Mouse (Mus musculus) heart, postnatal 0 days (tissue): ENCODE measurements around the gene Creb3.

Experiments
- CTCF ChIP-seq: IDR thresholded peaks from 2 replicates; pipeline ENCODE4 v1.5.1; 2016; ENCODE audit warnings: antibody characterized with exemption, control low read depth, low read depth
- EP300 ChIP-seq: IDR thresholded peaks from 2 replicates; pipeline ENCODE4 v1.6.1; 2016; ENCODE audit warnings: antibody characterized with exemption, low read depth

DNA sequence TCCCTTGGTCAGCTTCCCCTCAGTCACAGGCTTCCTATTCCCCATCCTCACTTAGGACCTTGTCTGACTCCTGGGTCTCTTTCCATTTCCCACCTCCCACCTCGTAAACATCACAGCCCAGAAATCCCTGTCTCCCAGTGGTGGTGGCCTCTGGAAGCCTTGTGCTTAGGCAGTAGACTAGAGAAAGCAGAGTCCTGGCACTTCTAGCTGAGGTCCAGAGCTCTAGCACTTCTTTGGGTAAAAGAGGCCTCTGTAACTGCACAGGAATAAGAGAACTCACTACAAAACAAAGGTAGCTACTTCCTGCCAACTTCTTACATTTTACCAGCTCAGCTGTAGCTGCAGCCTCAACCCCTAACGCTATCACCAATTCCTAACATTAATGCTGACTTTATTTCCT lies 1.2 kb upstream of the Creb3 start:
- TF ChIP-seq EP300 (no peak), CTCF (no peak)
